Mouse (Mus musculus) gastrocnemius, postnatal 4 days (tissue): ENCODE measurements around the gene Gm20489. TPM values are rescaled to one million over a fixed set of nuclear protein-coding genes. Genes with fewer than 3 reads are reported as not detected.

Source experiments
- DNase-seq, 2 experiments: peaks; one replicate each; pipeline ENCODE4 v3.0.0; 2021 to 2022; ENCODE audit warnings: low spot score in 2 of 2, mixed read lengths in 2 of 2
- long read RNA-seq, 2 experiments: library from polyadenylated mRNA; stranded (forward); transcript quantifications; one replicate each; pipeline ENCODE4 v2.0.0; 2021
- total RNA-seq, 2 experiments: library from RNA; stranded (reverse); gene quantifications; 2 replicates each; pipeline ENCODE4 v1.2.3; 2021

Gm20489 gene
- total RNA-seq, result not detected
- long read RNA-seq, experiment 1, result 0 reads
- long read RNA-seq, experiment 2, result 0 reads

GRCm38 (mm10) chrX:101268755-101269124 is at the start of gene Gm20489:
TSS of gene Gm20489 (minus strand) at chrX:101269023.
- DNase-seq, result no peak

GRCm38 (mm10) chrX:101313625-101314359 is 45.0 kb upstream of the Gm20489 start:
- no peak for DNase-seq

- DNase-seq, result no peak
Observed at GRCm38 (mm10) chrX:101309299-101309698, 40.5 kb upstream of the Gm20489 start.

- DNase-seq, result no peak
Observed at GRCm38 (mm10) chrX:101304646-101305045, 35.8 kb upstream of the Gm20489 start.

GRCm38 (mm10) chrX:101301654-101302053 is 32.8 kb upstream of the Gm20489 start:
- DNase-seq, result no peak

- peak in 1 of 2 experiments; percentile 27 for DNase-seq
Observed at GRCm38 (mm10) chrX:101300427-101301030, 31.7 kb upstream of the Gm20489 start.

GRCm38 (mm10) chrX:101299473-101300426 is 30.9 kb upstream of the Gm20489 start:
- DNase-seq, result no peak

- DNase-seq, result no peak
Observed at GRCm38 (mm10) chrX:101299055-101299454, 30.2 kb upstream of the Gm20489 start, which contains the start of gene Nlgn3. TSS of gene Nlgn3 (plus strand) at chrX:101299168.

- no peak for DNase-seq
Observed at GRCm38 (mm10) chrX:101290111-101290510, 21.3 kb upstream of the Gm20489 start.

GRCm38 (mm10) chrX:101289037-101289436 is 20.2 kb upstream of the Gm20489 start:
- no peak for DNase-seq

- DNase-seq, result no peak
Observed at GRCm38 (mm10) chrX:101288432-101288831, 19.6 kb upstream of the Gm20489 start.

- DNase-seq, result no peak
Observed at GRCm38 (mm10) chrX:101287543-101287942, 18.7 kb upstream of the Gm20489 start.

GRCm38 (mm10) chrX:101285953-101286670 is 17.3 kb upstream of the Gm20489 start:
- DNase-seq, result no peak

- peak in 1 of 2 experiments; percentile 54 for DNase-seq
Observed at GRCm38 (mm10) chrX:101285534-101285933, 16.7 kb upstream of the Gm20489 start.

GRCm38 (mm10) chrX:101282813-101283212 is 14.0 kb upstream of the Gm20489 start:
- no peak for DNase-seq

GRCm38 (mm10) chrX:101273875-101274738 is 5.3 kb upstream of the Gm20489 start, which contains the start of gene Med12:
TSS of gene Med12 (plus strand) at chrX:101274030.
- DNase-seq, result peak; percentile 80 to 89

GRCm38 (mm10) chrX:101273410-101273809 is 4.6 kb upstream of the Gm20489 start:
- no peak for DNase-seq

- DNase-seq, result no peak
Observed at GRCm38 (mm10) chrX:101268025-101268754, 633 bp downstream of the Gm20489 start, which contains the start of gene Il2rg. TSS of gene Il2rg (minus strand) at chrX:101268255.

- no peak for DNase-seq
Observed at GRCm38 (mm10) chrX:101266631-101267030, 2.2 kb downstream of the Gm20489 start.
